Mouse (Mus musculus): ENCODE data around the gene Klhl31.

GRCm38 (mm10) chr9:77651847-77652246 lies 15.5 kb downstream of the Klhl31 start:
- TF ChIP-seq CTCF (IDR thresholded peaks at IDR 0.05; ENCODE audit: control insufficient read depth, insufficient read depth, insufficient read length) = no peak
- TF ChIP-seq USF1 (IDR thresholded peaks at IDR 0.05; ENCODE audit: low read depth) = no peak
- no peak for TF ChIP-seq MAX (IDR thresholded peaks at IDR 0.05)
- no peak for TF ChIP-seq MYOG (IDR thresholded peaks at IDR 0.05; ENCODE audit: control insufficient read depth, extremely low read depth, insufficient read length)
- TF ChIP-seq MYOD1 (IDR thresholded peaks at IDR 0.05; ENCODE audit: control insufficient read depth, insufficient read length, low read depth) = no peak
